Mouse (Mus musculus) heart, adult 2 months (tissue): ENCODE measurements at regions not wholly inside any gene's neighbourhood (a gene's known extent, or its start where the extent isn't known, plus 50 kb on each side); places are given as distances from the start of the nearest gene placed in this dataset.

Experiments
- CTCF ChIP-seq: fragments of 200-600 bp; IDR thresholded peaks from 2 replicates; pipeline ENCODE4 v1.8.1; 2022; ENCODE audit warnings: antibody characterized with exemption, mild to moderate bottlenecking, moderate library complexity
- EP300 ChIP-seq: fragments of 200-500 bp; IDR thresholded peaks from 2 replicates; pipeline ENCODE4 v1.6.1; 2011; ENCODE audit warnings: low read depth, low read length, control low read depth; ENCODE audit not compliant: insufficient read depth
- POLR2A ChIP-seq: fragments of 200-500 bp; IDR thresholded peaks from 2 replicates; pipeline ENCODE4 v1.6.1; 2011; ENCODE audit warnings: mild to moderate bottlenecking, low read depth, low read length, control low read depth; ENCODE audit not compliant: insufficient read depth

- TF ChIP-seq POLR2A (no peak), CTCF (no peak), EP300 (no peak)
Measured at GRCm38 (mm10) chr12:12490173-12490572, 228.2 kb downstream of the Fam49a start.
